Mouse (Mus musculus) liver (tissue): Measurements from ENCODE around the gene BC034090.

Source experiments
- DNase-seq: peaks from one replicate; pipeline ENCODE4 v3.0.0-alpha.2; 2020; ENCODE audit warnings: mixed read lengths

The BC034090 gene

GRCm38 (mm10) chr1:155241701-155242487, 2.4 kb downstream of the BC034090 start:
- DNase-seq: no peak

- DNase-seq: no peak
Measured at GRCm38 (mm10) chr1:155239962-155240717, 4.1 kb downstream of the BC034090 start.

DNA sequence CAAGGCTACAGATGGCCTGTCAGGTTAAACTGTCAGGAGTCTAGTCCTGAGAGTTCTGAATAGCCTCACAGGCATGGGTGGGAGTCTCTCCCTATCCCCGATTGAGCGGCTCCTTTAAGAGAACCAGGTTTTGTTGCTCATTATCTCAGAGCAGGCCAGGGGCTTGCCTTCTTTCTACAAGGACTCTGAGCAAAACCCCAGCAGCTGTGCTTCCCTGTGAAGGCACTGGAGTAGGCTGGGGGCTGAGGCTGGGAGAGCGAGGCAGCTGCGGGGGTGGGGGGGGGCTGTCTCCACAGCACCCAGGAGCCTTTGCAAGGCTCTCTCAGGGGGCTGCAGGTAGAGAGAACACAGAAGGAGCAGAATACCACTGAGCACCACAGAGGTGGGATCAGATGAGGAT, 5.1 kb downstream of the BC034090 start:
- no peak for DNase-seq

GRCm38 (mm10) chr1:155238126-155238525, 6.1 kb downstream of the BC034090 start:
- no peak for DNase-seq

DNA sequence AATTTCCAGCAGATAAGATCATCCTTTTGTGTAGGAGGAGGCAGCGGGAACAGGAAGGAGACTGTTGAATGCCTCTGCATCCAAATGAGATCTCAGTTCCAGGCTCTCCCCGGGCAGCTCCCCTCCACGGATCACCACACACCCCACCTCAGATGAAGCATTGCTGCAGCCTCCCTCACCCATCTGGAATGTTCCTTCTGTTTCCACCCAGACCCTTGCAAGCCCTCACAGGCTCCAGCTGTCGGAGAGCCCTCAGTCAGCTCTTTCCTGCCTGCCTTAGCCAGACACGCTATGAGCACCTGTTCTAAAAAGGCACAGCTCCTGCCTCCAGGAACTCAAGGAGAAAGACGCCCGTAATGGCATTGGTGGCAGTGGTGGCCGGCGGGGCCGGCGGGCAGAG, 6.9 kb downstream of the BC034090 start:
- no peak for DNase-seq

DNA sequence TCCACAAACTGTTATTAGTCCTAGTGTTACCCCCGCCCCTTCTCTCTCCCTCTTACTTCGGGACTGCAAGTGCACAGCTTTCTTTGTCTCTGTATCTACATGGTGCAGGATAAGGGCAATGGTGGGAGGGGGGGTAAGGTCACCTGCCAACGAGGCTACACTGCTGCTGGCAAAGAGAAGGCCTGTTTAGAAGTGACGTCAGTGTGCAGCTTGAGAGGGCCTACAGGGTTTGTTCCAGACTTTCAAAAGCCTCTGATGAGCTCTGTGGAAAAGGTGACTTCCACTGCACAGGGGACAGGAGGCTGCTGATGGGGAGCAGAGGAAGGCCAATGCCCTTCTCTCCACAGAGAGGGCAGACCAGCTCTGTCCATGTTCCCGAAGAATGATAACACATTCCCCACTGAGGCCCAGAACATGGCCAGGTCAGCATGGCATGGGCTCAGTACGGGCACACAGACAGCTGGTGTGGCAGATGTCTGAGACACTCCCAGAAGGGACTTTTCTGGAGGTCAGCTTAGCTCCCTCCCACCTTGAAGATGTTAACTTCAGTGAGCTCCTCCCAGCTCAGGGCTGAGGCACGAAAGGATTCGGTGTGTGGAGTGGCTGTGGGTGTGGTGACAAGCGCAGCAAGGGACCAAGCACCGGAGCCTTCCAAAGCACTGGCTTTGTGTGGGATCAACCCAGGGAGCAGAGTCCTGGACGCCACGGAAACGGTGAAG, 7.8 kb downstream of the BC034090 start:
- DNase-seq: no peak

GRCm38 (mm10) chr1:155235641-155236040, 8.6 kb downstream of the BC034090 start:
- DNase-seq: no peak

GRCm38 (mm10) chr1:155233931-155234607, 10.2 kb downstream of the BC034090 start:
- DNase-seq: no peak

- no peak for DNase-seq
Measured at GRCm38 (mm10) chr1:155233378-155233777, 10.9 kb downstream of the BC034090 start.

DNA sequence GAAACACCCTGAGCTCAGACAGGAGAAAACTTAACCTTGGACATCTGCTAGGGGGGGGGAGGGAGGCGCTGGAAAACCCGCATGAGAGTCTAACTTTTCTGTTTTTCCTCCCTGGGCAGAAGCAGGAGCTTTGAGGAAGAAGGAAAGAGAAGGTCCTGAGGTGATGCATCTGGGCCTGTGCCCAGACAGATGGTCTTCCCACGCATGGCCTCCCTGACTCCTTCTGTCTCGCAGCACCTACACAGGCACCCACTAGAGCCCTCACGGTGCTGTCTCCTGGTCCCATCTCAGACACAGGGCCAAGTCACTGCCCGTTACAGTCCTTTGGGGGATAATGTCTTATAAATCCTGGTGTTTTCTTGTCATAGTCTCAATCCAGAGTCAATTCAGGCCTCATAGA, 11.5 kb downstream of the BC034090 start:
- DNase-seq: no peak

- no peak for DNase-seq
Measured at GRCm38 (mm10) chr1:155232385-155232784, 11.9 kb downstream of the BC034090 start.

- peak; percentile 21 for DNase-seq
Measured at GRCm38 (mm10) chr1:155229464-155230411, 14.5 kb downstream of the BC034090 start.

- peak; percentile 88 for DNase-seq
Measured at GRCm38 (mm10) chr1:155223849-155224554, 20.2 kb downstream of the BC034090 start.

DNA sequence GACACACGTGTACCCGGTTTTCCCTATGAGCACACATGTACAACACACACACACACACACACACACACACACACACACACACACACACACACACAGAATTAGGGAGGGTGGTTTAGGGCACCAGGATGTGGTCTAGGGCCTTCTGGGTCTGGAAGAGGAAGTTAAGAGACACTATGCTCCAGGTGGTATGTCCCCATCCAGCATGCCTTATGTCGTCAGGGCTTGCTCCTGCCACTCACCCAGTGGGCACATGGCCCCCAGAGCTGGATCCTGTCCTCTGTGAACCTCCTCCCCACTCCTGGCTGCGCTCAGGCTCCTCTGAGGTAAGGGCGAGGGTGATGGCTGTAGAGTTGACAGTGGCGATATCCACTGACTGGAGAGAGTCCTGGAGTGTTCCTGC, 21.2 kb downstream of the BC034090 start:
- no peak for DNase-seq

- no peak for DNase-seq
Measured at GRCm38 (mm10) chr1:155222101-155222669, 22.1 kb downstream of the BC034090 start.

- DNase-seq: no peak
Measured at GRCm38 (mm10) chr1:155218924-155219323, 25.3 kb downstream of the BC034090 start.

DNA sequence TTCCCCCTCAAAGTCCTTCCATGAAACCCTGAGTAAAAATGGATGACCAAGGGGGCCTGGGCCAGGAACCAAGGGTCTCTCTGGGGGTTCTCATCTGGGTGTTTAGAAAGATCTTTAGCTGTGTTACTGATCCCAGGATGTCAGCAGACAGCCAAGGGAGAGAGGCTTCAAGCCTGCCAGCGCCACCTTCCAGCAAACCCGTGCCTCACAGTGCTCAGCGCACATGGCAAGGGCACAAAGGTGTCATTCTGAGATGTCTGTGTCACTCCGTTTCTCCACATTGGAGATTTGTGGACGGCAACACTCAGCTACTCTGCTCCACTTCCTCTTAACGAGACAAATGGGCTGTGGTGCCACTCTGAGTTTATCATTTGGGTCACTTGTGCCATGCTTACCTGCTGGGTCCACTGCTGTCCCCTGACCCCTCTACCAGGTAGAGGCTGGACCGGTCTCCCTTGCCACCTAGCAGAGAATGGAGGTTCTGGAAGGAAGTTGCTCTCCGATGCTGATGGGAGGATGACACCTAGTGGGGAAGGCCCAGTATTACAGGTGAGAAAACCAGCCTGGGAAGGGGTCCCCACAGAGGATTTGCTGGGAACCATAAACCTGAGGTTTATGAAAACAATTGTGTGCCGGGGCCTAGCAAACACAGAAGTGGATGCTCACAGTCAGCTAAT, 26.2 kb downstream of the BC034090 start:
- peak; percentile 49 for DNase-seq

- no peak for DNase-seq
Measured at GRCm38 (mm10) chr1:155216844-155217243, 27.4 kb downstream of the BC034090 start.

DNA sequence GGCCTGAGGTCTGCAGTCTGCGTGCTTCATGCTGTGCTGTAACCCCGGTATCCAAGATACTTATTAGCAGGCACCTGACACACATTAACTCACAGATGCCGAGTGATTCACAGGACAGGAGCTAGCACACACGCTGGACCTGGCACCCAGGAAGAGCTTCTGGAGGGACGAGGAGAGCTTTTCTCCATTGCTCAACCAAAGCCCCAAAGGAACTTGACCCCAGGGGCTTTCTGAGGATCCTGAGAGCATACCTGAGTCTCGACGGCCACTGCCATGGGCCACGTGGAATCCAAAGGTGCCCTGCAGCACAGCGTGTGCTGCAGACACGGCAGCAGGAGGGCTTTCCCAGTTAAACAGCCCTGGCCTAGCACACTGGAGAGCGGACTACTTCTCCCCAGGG, 27.9 kb downstream of the BC034090 start:
- DNase-seq: no peak
